ENCODE assay signal across 11 mouse cellular contexts in the genomic region with DNA sequence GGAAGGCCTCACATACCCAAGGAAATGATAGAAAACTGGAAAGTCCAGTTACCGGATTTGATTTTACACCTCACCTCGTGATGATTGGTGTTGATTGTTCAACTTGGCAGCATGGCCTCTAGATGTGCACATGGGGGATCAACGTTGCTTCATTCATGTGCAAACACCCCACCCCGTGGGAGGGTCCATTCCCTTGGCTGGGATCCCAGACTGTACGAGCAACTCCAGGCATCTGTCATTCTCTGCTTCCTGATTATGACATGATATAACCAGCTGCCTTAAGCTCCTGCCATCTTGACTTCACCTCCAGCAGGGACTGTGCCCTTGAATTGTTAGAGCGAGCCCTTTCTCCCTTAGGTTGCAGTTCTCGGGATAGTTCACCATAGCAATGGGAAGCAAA.
DNase-seq lines count a peak whose midpoint lies in the region; ATAC-seq and TF ChIP-seq lines count a peak whose summit lies in the region.
"Had no signal": no experiment of that assay in that cellular context is flagged by ENCODE, and none has a peak within 500 bp of the region (broad histone marks: within the 10 kb centered on the region; RNA-seq: fewer than 3 reads in every experiment).

No protein-coding gene starts in this region.

- H3K4me3 ChIP-seq in limb, embryonic 14.5 days (replicated peaks; ENCODE audit: low read length) = no peak overlapping the region
- H3K4me3 ChIP-seq in limb, embryonic 10.5 days = no peak overlapping the region
- no peak overlapping the region for H3K4me3 ChIP-seq in liver, embryonic 16.5 days (ENCODE audit: low read depth, low read length)

- no peak for ATAC-seq in limb, embryonic 14.5 days (ENCODE audit: low FRiP score, low read depth)
- peak; percentile 67 for ATAC-seq in liver, embryonic 16.5 days (ENCODE audit: low read depth)
- ATAC-seq: forebrain, embryonic 16.5 days had no signal

- H3K27me3 ChIP-seq in limb, embryonic 14.5 days (ENCODE audit: control insufficient read depth, insufficient read depth, low read length) = no peaks in the 10 kb centered on the region
- no peaks in the 10 kb centered on the region for H3K27me3 ChIP-seq in limb, embryonic 10.5 days (ENCODE audit: low read depth, poor library complexity, severe bottlenecking)
- H3K27me3 ChIP-seq in liver, embryonic 16.5 days (ENCODE audit: control insufficient read depth, insufficient read depth, low read depth, low read length) = no peaks in the 10 kb centered on the region

- H3K4me2 ChIP-seq in limb, embryonic 14.5 days (replicated peaks; ENCODE audit: low read depth, low read length, severe bottlenecking) = no peak overlapping the region
- no peak overlapping the region for H3K4me2 ChIP-seq in liver, embryonic 16.5 days (ENCODE audit: low read depth, low read length)

- peak; percentile 77 for DNase-seq in heart, adult 11 months
- no peak for DNase-seq in heart, postnatal 25 days (ENCODE audit: low spot score)
- peak; percentile 48 for DNase-seq in limb, embryonic 14.5 days (ENCODE audit: low spot score)
- no peak for DNase-seq in limb, embryonic 10.5 days (ENCODE audit: low spot score)
- DNase-seq in brain, embryonic 14.5 days (ENCODE audit: low read depth) = peak; percentile 69
- no peak for DNase-seq in right cerebral cortex, postnatal 14 days
- DNase-seq in ovary, postnatal 36 days (ENCODE audit: low spot score) = no peak
- DNase-seq: cerebellum, adult 11 months had no signal

- intact Hi-C loops in heart, postnatal 25 days (cut with DNase I) = no loop called here

- H3K4me1 ChIP-seq in limb, embryonic 14.5 days (ENCODE audit: control insufficient read depth, insufficient read depth, low read length) = peaks cover 13% of the 10 kb centered on the region
- H3K4me1 ChIP-seq in limb, embryonic 10.5 days = peaks cover 21% of the 10 kb centered on the region
- H3K4me1 ChIP-seq in liver, embryonic 16.5 days (ENCODE audit: control insufficient read depth, low read depth, low read length) = no peaks in the 10 kb centered on the region

- H3K27ac ChIP-seq in limb, embryonic 14.5 days (replicated peaks; ENCODE audit: low read depth, low read length) = no peak overlapping the region
- H3K27ac ChIP-seq in limb, embryonic 10.5 days = no peak overlapping the region
- no peak overlapping the region for H3K27ac ChIP-seq in liver, embryonic 16.5 days (ENCODE audit: low read length)
- H3K27ac ChIP-seq: macrophage had no signal

- TF ChIP-seq POLR2A in limb, embryonic 14.5 days (IDR thresholded peaks at IDR 0.05; ENCODE audit: borderline replicate concordance, extremely low read depth, insufficient read depth, insufficient read length) = no peak
- no peak for TF ChIP-seq POLR2A in brain, embryonic 14.5 days (IDR thresholded peaks at IDR 0.05; ENCODE audit: borderline replicate concordance, extremely low read depth, insufficient read depth, insufficient read length, poor library complexity, severe bottlenecking)

- 70% methylated on average over 7 of the region's 7 CpGs for whole genome bisulfite sequencing in limb, embryonic 14.5 days
- WGBS in limb, embryonic 10.5 days = 92% methylated on average over 7 of the region's 7 CpGs
- 51% methylated on average over 7 of the region's 7 CpGs for WGBS in liver, embryonic 16.5 days (ENCODE audit: insufficient replicate concordance)

- no peaks in the 10 kb centered on the region for H3K36me3 ChIP-seq in limb, embryonic 14.5 days (ENCODE audit: control insufficient read depth, insufficient read depth, low read length)
- no peaks in the 10 kb centered on the region for H3K36me3 ChIP-seq in limb, embryonic 10.5 days
- H3K36me3 ChIP-seq in liver, embryonic 16.5 days (ENCODE audit: control insufficient read depth, insufficient read depth) = no peaks in the 10 kb centered on the region

- no peaks in the 10 kb centered on the region for H3K9me3 ChIP-seq in limb, embryonic 14.5 days (ENCODE audit: control insufficient read depth, low read length)
- H3K9me3 ChIP-seq in limb, embryonic 10.5 days (replicated peaks) = no peaks in the 10 kb centered on the region
- H3K9me3 ChIP-seq in liver, embryonic 16.5 days (replicated peaks; ENCODE audit: control insufficient read depth, low read length) = no peaks in the 10 kb centered on the region

- no peak overlapping the region for H3K9ac ChIP-seq in limb, embryonic 14.5 days (ENCODE audit: low read depth, low read length, severe bottlenecking)
- H3K9ac ChIP-seq in liver, embryonic 16.5 days (ENCODE audit: low read depth, low read length) = no peak overlapping the region

- no peak for TF ChIP-seq CTCF in brain, embryonic 14.5 days (IDR thresholded peaks at IDR 0.05; ENCODE audit: borderline replicate concordance, extremely low read depth, insufficient read depth, insufficient read length)

Comparison
In these comparisons a context has a peak if more than half of its experiments do, and no peak if none do; other contexts are left out.
1. DNase-seq: peak in heart, adult 11 months (single experiment), limb, embryonic 14.5 days (single experiment) and brain, embryonic 14.5 days (single experiment); none in heart, postnatal 25 days (single experiment), limb, embryonic 10.5 days (single experiment), right cerebral cortex, postnatal 14 days (single experiment) and ovary, postnatal 36 days (single experiment).